Mouse (Mus musculus) G1E (cell line): ENCODE data around the gene Sdccag8. TPM values are rescaled to one million over a fixed set of nuclear protein-coding genes. Genes with fewer than 3 reads are reported as not detected.

Source experiments
- ATAC-seq: 2 replicates; pipeline ENCODE4 v1.8.0; 2016; ENCODE audit warnings: mild to moderate bottlenecking; ENCODE audit not compliant: insufficient number of reproducible peaks, poor library complexity, low FRiP score, severe bottlenecking; ENCODE audit errors: extremely low read depth
- DNase-seq: peaks from one replicate; pipeline ENCODE4 v3.0.0; 2012; ENCODE audit warnings: low spot score
- H3K27me3 ChIP-seq: 2 replicates; pipeline ENCODE4 v1.6.1; 2012; ENCODE audit warnings: mild to moderate bottlenecking, low read length, inconsistent platforms; ENCODE audit not compliant: insufficient read depth
- H3K36me3 ChIP-seq: replicated peaks from 2 replicates; pipeline ENCODE3; 2012; ENCODE audit warnings: mild to moderate bottlenecking, inconsistent platforms
- H3K4me1 ChIP-seq: 2 replicates; pipeline ENCODE4 v1.6.1; 2012; ENCODE audit warnings: low read depth, low read length, inconsistent platforms, mixed read lengths; ENCODE audit not compliant: insufficient read depth
- H3K4me3 ChIP-seq: 2 replicates; pipeline ENCODE4 v1.5.1; 2012; ENCODE audit warnings: low read depth, mild to moderate bottlenecking, inconsistent platforms, low read length, moderate library complexity, mixed read lengths
- H3K9me3 ChIP-seq: replicated peaks from 2 replicates; pipeline ENCODE4 v1.6.1; 2012; ENCODE audit warnings: inconsistent platforms
- CTCF ChIP-seq: IDR thresholded peaks from 2 replicates; pipeline ENCODE4 v1.5.1; 2012; ENCODE audit warnings: low read depth, low read length, inconsistent platforms, mixed read lengths
- GATA1 ChIP-seq: IDR thresholded peaks from 2 replicates; pipeline ENCODE4 v1.6.1; 2012; ENCODE audit warnings: borderline replicate concordance, low read length, inconsistent platforms, mixed read lengths
- GATA2 ChIP-seq: IDR thresholded peaks from 2 replicates; pipeline ENCODE4 v1.6.1; 2012; ENCODE audit warnings: low read depth, low read length, inconsistent platforms, borderline replicate concordance
- POLR2AphosphoS5 ChIP-seq: IDR thresholded peaks from 2 replicates; pipeline ENCODE4 v1.6.1; 2012; ENCODE audit warnings: low read depth, low read length, inconsistent platforms; ENCODE audit not compliant: insufficient replicate concordance
- TAL1 ChIP-seq: conservative IDR thresholded peaks from 2 replicates; pipeline ENCODE4 v1.6.1; 2012; ENCODE audit warnings: low read depth, low read length, inconsistent platforms, mixed read lengths
- polyA plus RNA-seq: library from polyadenylated mRNA; stranded (reverse); fragments of >175 nt; gene quantifications from 2 replicates; pipeline ENCODE4 v1.2.3, GENCODE M21; 2012
- total RNA-seq, 2 experiments: library from RNA; stranded (forward) in 1 of 2; stranded (reverse) in 1 of 2; fragments of 200-1000 nt in 1 of 2; fragments of >200 nt in 1 of 2; fragmentation: Nextera tagmentation in 1 of 2; gene quantifications; 2 replicates each; pipeline ENCODE4 v1.2.3; 2014 to 2017

The Sdccag8 gene
- total and polyA plus RNA-seq, 3 experiments = 2.2 to 19.9 (median 11.9) TPM

- TF ChIP-seq CTCF (no peak), GATA1 (no peak), GATA2 (no peak)
- Histone ChIP-seq H3K9me3 (no peaks in the 10 kb centered on the region), H3K4me1 (0 out of 2 replicates have a peak, but pooled peaks cover 5% of the 10 kb centered on the region), H3K36me3 (peaks cover 47% of the 10 kb centered on the region), H3K27me3 (no peaks in the 10 kb centered on the region), H3K4me3 (no peak overlapping the region)
- DNase-seq (no peak), ATAC-seq (no peak)
Measured at GRCm38 (mm10) chr1:176871975-176872374, 57.5 kb downstream of the Sdccag8 start.

- Histone ChIP-seq H3K27me3 (no peaks in the 10 kb centered on the region), H3K9me3 (no peaks in the 10 kb centered on the region), H3K4me3 (no peak overlapping the region), H3K4me1 (0 out of 2 replicates have a peak, but pooled peaks cover 3% of the 10 kb centered on the region), H3K36me3 (peaks cover 42% of the 10 kb centered on the region)
- ATAC-seq (no peak), DNase-seq (no peak)
- TF ChIP-seq POLR2AphosphoS5 = no peak
- no peak for TF ChIP-seq CTCF
- TF ChIP-seq GATA1 = no peak
- no peak for TF ChIP-seq GATA2
- TF ChIP-seq TAL1 = no peak
Measured at GRCm38 (mm10) chr1:176873463-176873862, 59.0 kb downstream of the Sdccag8 start.

GRCm38 (mm10) chr1:176874155-176874554 lies 59.7 kb downstream of the Sdccag8 start:
- H3K4me3 ChIP-seq = no peak overlapping the region
- ATAC-seq (no peak), DNase-seq (no peak)
- no peaks in the 10 kb centered on the region for H3K27me3 ChIP-seq
- no peaks in the 10 kb centered on the region for H3K4me1 ChIP-seq
- peaks cover 35% of the 10 kb centered on the region for H3K36me3 ChIP-seq
- no peaks in the 10 kb centered on the region for H3K9me3 ChIP-seq
- TF ChIP-seq CTCF (no peak), GATA2 (no peak), GATA1 (no peak), TAL1 (no peak), POLR2AphosphoS5 (no peak)

GRCm38 (mm10) chr1:176877756-176878155 lies 63.3 kb downstream of the Sdccag8 start:
- TF ChIP-seq POLR2AphosphoS5 (no peak), TAL1 (no peak), GATA1 (no peak), CTCF (no peak), GATA2 (no peak)
- peaks cover 15% of the 10 kb centered on the region for H3K36me3 ChIP-seq
- DNase-seq (no peak), ATAC-seq (peak; percentile 60)
- H3K4me1 ChIP-seq = no peaks in the 10 kb centered on the region
- no peaks in the 10 kb centered on the region for H3K9me3 ChIP-seq
- H3K27me3 ChIP-seq = no peaks in the 10 kb centered on the region
- no peak overlapping the region for H3K4me3 ChIP-seq

- ATAC-seq = no peak
- H3K27me3 ChIP-seq = no peaks in the 10 kb centered on the region
- DNase-seq = no peak
- H3K9me3 ChIP-seq = no peaks in the 10 kb centered on the region
- H3K4me1 ChIP-seq = peaks cover 7% of the 10 kb centered on the region
- TF ChIP-seq POLR2AphosphoS5 = no peak
- TF ChIP-seq CTCF = no peak
- TF ChIP-seq GATA2 = no peak
- TF ChIP-seq TAL1 = no peak
- no peak for TF ChIP-seq GATA1
- peaks cover 12% of the 10 kb centered on the region for H3K36me3 ChIP-seq
- H3K4me3 ChIP-seq = no peak overlapping the region
Measured at GRCm38 (mm10) chr1:176879005-176879404, 64.5 kb downstream of the Sdccag8 start.

- Histone ChIP-seq H3K4me1 (peaks cover 9% of the 10 kb centered on the region), H3K9me3 (no peaks in the 10 kb centered on the region), H3K36me3 (peaks cover 12% of the 10 kb centered on the region), H3K27me3 (no peaks in the 10 kb centered on the region), H3K4me3 (no peak overlapping the region)
- DNase-seq = no peak
- no peak for ATAC-seq
- TF ChIP-seq POLR2AphosphoS5 (no peak), TAL1 (no peak), GATA2 (no peak), GATA1 (no peak), CTCF (no peak)
Measured at GRCm38 (mm10) chr1:176879614-176880013, 65.2 kb downstream of the Sdccag8 start.

GRCm38 (mm10) chr1:176880101-176880500 lies 65.6 kb downstream of the Sdccag8 start:
- TF ChIP-seq CTCF = no peak
- TF ChIP-seq GATA2 = no peak
- TF ChIP-seq POLR2AphosphoS5 = no peak
- no peak for TF ChIP-seq TAL1
- TF ChIP-seq GATA1 = no peak
- Histone ChIP-seq H3K4me1 (peaks cover 9% of the 10 kb centered on the region), H3K4me3 (no peak overlapping the region), H3K27me3 (no peaks in the 10 kb centered on the region), H3K9me3 (no peaks in the 10 kb centered on the region), H3K36me3 (peaks cover 11% of the 10 kb centered on the region)
- no peak for ATAC-seq
- DNase-seq = no peak
